Mouse (Mus musculus): ENCODE measurements at regions not wholly inside any gene's neighbourhood (a gene's known extent, or its start where the extent isn't known, plus 50 kb on each side); places are given as distances from the start of the nearest gene placed in this dataset.
"Not testable (repeated sequence)": the region's sequence is repeated elsewhere in the genome, so short reads cannot be mapped to it uniquely, and the experiment has no call there.

GRCm38 (mm10) chr6:47740216-47740615 is 73.0 kb downstream of the Pdia4 start:
- TF ChIP-seq CTCF (conservative IDR thresholded peaks at IDR 0.05; ENCODE audit: insufficient read depth, insufficient read length, low read depth, low read length); POLR2A (IDR thresholded peaks at IDR 0.05; ENCODE audit: low read depth, low read length): not testable (repeated sequence)

All from kidney, adult 2 months (tissue).